Mouse (Mus musculus): ENCODE data around the gene Tmem86a.

Tmem86a gene

DNA sequence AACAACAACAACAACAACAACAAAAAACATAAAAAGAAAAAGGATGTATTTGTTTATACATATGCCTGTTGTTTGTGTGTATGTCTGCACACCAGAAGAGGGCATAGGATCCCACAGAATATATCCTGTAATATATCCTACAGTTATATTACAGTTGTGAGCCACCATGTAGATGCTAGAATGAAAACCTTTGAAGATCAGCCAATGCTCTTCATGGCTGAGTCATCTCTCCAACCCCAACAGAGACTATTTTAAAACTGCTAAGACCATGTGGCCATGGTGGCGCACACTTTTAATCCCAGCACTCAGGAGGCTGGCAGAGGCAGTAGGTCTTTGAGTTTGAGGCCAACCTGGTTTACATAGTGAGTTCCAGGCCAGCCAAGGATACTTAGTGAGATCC is 22.9 kb upstream of the Tmem86a start:
- no peak for DNase-seq (ENCODE audit: low spot score)

DNA sequence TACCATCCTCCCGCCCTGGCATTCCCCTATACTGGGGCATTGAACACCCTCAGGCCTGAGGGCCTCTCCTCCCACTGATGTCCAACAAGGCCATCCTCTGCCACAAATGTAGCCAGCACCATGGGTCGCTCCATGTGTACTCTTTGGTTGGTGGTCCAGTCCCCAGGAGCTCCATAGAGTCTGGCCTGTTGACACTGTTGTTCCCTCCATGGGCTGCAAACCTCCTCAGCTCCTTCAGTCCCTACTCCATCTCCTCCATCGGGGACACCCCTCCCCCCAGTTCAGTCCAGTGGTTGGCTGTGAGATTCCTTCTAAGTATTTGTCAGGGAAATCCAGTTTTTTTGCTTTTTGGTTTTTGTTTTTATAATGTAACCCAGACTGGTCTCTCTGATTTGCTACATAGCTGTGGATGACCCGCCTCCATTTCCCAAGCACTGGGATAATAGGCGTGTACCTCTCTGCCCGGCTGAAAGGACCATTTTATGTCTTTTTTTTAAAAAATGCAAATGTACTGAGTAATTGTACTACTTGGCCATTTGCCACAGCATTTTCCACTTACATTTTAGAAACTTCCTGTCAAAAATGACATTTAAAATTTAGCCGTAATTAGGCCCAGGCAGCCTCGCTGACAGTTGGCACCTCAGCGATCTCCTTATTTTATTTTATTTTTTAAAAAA is 19.7 kb upstream of the Tmem86a start:
- no peak for DNase-seq (ENCODE audit: low spot score)

DNA sequence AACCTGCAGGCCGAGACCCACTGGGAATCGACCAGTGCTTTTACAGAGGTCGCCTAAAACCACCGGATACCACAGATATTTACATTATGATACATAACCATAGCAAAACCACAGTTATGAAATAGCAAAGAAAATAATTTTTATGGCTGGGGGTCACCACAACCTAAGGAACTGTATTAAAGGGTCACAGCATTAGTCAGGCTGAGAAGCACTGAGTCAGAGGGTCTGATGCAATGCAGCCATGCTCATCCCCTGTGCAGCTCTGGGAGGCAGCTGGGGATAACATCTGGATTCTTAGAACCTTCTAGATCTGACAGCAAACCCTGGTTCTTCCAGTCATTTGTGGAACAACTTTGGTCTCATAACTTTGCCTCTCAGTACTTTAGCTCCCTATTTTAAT is 19.0 kb upstream of the Tmem86a start:
- DNase-seq (ENCODE audit: low spot score), result no peak

DNA sequence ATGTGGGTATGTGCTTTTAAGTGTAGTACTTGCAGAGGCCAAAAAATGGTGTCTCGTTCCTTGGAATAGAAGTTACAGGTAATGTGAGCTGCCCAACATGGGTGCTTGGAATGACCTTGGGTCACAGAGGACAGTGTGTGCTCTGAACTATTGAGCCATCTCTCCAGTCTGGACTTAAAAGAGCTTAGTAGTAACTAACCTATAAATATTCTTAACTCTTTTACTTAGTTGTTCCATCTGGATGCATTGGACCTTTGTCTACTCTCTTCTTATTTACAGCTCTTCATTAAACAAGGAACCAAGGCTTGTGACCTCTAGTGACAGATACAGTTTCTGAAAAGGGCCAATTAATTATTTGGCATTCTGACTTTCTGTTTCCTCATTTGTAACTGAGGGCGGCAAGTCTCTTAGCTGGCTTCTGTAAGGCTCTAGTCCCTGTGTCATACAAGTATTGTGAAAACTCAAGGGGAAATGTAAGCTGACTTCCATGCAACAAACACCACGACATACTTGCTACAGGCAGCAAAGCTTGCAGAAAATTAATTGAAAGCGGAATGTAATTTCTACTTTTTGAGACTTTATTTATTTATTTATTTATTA is 15.5 kb upstream of the Tmem86a start:
- no peak for DNase-seq (ENCODE audit: low spot score)

DNA sequence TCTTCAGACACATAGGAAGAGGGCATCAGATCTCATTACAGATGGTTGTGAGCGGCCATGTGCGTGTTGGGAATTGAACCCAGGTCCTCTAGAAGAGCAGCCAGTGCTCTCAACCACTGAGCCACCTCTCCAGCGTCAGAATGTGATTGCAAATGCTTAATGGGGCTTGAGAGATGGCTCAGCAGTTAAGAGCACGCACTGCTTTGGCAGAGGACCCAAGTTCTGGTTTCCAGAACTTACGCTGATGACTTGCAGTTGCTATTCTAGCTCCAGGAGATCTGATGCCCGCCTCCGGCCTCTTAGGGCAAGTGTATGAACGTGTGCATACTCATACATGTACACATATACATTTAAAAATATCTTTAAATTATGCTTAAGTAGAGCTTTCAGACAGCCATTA is 15.0 kb upstream of the Tmem86a start:
- DNase-seq (ENCODE audit: low spot score), result no peak

DNA sequence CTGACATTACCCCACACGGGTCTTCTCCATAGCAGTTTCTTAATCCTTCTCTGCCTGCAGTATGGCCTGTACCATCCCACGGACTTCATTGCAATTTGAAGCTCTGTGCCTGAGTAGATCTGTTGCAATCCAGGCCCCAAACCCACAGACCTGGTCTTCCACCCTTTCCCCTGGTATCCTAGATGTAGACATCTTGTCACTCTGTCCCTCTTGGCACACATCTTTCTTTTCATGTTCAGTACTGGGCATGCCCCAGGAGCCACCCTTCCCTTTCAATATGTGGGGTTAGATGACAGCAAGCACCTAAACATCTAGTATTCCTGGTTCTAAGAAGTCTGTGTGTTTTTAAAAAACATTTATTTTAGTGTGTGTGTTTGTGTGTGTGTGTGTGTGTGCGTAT is 8.7 kb upstream of the Tmem86a start:
- DNase-seq (ENCODE audit: low spot score), result no peak

DNA sequence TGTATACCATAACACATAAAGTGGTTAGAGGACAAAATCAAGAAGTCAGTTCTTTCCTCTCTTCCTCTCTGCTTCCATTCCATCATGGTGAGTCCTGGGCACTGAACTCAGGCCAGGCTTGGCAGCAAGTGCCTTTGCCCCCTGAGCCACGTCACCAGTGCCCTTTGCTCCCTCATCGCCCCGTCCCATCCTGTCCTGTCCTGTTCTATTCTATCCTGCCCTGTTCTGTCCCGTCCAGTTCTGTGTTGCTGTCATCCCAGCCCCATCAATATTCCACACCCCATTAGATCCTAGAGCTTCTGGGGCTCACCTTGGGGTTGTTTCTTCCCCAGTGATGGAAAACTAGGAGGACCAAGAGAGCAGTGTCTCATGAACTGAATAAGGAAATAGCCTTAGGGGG is 8.3 kb upstream of the Tmem86a start:
- no peak for DNase-seq (ENCODE audit: low spot score)

DNA sequence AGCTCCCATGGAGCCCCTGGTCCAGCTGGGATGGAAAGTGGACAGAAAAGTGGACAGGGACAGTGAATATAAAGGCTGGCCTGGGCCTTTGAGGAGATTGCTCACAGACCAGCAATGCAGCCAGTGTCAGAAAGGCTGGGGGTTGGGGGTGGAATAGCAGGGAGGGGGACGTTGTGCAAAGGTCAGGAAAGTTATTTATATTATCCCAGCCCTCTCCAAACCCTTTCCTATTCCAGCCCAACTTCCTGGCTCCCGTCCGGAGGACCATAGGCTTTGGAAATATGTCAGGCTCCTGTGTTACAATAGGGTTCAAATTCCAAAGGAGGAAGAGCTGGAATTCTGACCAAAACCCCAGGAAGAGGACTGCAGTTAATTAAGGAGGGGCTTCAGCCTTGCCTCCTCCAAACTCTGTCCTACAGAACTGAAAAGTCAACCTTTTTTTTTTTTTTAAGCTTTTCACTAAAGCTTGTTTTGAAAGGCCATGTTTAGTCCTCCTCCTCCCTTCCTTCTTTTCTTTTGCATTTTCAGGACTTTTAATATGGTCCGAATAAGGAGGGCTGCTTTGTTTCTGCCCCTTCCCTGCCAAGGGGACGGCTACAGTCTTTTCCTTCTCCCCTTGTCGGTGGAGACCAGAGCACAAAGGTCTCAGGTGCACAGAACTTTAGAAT is 7.4 kb upstream of the Tmem86a start:
- DNase-seq (ENCODE audit: low spot score), result no peak

DNA sequence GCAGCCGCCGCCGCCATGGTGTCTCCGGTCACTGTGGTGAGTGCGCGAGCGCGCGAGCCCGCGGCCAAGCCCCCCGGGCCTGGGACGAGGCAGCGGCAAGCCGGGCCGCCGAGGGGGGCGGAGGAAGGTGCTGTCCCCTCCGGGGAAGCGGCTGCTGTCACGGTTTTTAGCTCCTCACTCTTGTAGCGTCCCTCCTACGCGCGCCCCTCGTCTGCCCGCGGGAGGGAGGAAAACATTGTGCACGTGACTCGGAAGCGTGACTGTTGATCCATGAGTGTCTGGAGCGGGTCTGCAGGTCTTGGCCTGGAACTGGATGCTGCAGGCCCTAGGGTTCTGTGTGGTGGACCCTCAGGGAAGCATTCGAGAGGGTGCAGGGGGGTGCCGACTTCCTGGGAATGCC is 365 bp downstream of the Tmem86a start:
- DNase-seq (ENCODE audit: low spot score), result peak; percentile 70

DNA sequence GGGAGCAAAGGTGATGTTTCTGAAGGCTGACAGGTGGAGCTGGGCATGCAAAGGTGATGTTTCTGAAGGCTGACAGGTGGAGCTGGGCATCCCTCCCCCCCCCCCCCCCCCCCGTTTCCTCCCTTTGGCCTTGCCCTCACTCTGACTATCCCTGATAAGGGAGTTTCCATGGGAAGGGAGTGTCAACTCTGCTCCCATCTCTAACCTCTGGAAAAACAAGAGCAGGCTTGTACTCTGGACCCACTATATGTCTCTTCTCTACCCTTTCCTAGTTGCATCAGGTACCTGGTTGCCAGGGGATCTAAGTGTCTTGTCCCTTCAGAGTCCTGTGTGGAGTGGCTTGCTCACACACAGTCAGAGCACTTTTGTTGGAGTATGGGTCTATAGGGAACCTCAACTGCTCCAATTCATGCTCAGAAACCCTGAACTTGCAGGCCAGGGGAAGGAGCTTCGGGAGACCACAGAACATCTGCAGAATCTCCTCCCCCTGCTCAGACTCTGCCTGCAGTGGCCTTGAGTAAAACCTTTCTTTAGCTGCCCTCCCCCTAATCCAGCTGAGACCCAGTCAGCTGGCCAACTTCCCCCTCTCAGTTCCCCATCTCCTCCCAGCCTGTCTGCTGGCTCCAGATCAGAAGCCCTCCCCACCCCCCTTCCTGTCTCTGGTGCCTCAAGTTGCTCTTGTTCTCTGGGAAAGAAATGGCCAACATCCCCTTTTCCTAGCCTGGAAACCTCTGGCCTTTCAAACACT is 1.2 kb downstream of the Tmem86a start:
- DNase-seq (ENCODE audit: low spot score), result no peak

DNA sequence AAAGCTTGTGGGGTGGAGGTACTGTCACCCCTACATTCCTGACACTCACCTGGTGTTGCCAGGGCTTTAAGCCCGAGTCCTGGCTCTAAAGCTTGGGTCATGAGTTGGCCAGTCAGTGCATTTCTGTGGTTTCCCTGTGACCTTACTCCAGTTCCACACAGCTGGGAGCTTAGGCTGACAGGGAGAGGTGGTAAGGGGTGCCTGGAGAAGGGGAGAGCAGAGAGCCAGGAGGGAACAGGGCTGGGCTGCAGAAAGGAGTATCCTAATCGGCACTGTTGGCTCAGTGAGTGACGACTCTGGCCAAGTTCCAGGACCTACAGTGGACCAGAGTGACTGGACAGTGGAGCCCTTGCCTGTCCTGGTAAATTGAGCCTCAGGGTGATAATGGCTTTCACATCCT is 1.9 kb downstream of the Tmem86a start:
- no peak for DNase-seq (ENCODE audit: low spot score)

DNA sequence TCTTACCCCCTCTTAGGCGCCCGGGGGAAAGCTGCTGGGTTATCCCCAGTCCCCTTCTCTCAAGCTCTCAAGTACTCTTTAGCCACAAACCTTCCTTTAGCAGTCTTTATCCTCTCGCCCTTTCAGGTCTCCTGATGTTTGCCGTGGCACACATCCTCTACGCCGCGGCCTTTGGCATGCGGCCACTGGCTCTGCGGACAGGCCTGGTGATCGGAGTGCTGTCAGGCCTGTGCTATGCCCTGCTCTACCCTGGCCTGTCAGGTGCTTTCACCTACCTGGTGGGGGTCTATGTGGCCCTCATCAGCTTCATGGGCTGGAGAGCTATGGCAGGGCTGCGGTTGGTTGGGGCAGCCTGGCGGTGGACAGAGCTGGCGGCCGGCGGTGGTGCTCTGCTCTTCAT is 2.9 kb downstream of the Tmem86a start:
- no peak for DNase-seq (ENCODE audit: low spot score)

DNA sequence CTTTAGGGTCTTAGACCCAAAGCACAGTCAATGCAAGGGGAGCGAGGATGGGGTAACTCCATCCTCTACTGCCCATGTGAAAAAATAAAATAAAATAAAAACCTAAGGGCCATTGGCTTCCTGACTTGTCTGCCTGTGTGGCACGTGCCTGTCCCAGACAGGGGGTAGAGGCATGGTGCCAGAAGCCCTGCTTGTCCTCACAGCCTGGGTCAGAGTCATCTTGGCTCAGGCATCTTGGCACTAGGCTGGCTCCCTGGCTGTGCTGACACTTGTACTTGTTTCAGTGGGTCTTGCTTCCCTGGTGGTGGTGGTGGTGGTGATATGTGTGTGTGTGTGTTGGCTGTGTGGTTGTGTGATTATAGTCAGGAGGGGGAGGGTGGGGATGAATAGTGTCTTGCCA is 4.3 kb downstream of the Tmem86a start:
- DNase-seq (ENCODE audit: low spot score), result no peak

DNA sequence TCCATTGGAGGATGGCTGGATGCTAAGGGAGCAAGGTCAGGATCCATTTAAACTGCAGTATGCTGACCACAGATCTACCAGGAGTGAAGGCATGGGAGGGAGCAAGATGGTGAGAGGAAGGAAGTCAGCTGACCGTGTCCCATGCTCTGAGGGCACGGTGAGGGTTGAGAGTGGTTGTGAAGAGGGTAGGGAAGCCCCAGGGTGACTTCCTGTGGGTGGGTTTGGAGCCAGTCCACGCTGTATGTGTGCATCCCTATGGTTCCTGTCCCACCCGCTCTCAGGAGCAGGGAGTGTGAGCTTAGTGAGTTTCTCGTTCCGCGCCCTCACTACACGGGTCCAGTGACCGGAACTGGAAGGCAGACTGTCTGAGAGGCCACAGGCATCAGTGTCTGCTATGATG is 5.3 kb downstream of the Tmem86a start:
- DNase-seq (ENCODE audit: low spot score), result no peak

DNA sequence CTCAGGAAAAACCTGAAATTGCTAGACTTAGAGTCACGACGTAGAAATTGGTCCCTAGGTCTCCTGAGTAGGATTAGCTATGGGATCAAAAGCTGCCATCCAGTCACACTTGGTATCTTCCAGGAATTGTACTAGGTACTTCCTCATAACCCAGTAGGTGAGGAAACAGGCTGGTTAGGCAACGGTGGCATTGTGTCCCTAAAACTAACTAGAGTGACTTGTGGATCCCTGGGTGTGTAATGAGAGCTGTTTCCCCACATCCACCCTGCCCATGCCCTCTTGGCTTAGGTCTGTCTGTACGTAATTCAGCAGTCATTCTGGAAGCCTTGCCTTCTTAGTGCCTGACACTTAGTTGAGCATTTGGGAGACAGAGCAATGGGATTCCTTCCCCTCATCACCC is 5.9 kb downstream of the Tmem86a start:
- DNase-seq (ENCODE audit: low spot score), result no peak

DNA sequence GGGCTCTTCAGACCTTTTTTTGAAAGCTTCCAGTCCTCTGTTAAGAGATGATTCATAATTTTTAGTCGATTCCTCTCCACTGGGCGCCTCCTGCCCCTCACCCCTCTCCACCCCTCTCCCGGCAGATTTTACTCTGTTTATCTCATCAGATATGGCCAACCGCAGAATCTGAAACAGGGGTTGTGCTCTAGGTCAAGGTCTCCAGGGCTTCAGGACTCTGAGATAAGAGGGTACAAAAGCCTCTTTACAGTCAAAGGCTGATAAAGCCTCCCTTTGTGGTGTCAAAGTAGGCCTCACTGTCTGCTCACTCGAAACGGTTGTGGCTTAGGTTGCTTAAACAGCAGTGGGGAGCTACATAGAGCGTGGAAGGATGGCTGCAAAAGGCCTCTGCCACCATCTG is 8.9 kb downstream of the Tmem86a start:
- no peak for DNase-seq (ENCODE audit: low spot score)

DNA sequence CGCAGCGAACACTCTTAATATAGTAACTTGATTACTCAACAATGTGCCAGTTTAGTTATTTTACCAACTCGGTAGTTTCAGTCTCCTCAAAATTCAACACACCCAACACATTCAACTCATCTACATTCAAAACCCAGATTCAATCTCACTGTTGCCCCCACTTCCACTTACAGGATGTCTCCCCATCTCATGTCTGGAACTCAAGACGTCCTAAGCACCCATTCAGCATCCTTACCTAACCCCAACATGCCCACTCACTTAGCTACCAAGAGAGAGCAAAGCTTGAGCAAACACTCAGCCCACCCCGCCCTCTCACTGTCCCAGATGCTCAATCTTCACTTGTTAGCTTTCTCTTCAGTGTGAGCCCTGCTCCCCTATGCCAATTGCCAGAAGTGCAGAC is 11.2 kb downstream of the Tmem86a start:
- DNase-seq (ENCODE audit: low spot score), result no peak

DNA sequence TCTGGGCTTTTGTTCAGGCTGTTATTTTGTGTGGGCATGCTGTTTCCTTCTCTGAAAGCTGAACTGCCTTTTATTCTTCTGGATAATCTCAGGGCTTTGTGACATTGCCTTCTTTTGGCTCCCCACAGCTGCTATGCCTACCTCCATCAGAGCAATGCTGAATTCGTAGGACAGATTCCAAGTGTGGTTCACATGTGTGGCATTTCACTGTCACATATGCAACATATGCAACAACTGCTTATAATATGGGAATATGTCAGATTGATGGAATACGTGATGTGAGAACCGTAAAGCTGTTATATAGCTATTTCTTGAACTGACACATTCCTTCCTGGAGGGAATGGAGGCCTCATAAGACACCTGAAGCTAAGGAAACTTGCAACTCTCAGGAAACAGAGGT is 16.5 kb downstream of the Tmem86a start:
- DNase-seq (ENCODE audit: low spot score), result no peak

DNA sequence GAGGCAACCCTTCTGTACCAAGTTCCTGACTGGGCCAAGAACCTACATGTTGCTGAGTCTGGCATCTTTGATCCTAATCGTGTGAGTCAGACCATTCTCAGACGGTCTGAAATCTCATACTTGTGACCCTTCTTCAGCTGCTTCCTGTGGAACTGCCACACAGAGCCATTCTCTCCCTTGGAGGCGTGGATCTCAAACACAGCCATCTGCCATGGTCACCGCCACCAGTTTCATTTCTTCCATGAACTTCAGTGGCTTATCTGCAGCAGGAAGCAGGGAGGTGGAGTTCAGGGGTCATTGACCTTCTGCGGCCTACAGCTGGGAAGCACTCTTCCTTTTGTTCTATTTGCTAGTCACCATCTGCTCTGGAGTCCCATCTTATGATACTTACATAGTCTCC is 17.5 kb downstream of the Tmem86a start:
- DNase-seq (ENCODE audit: low spot score), result peak; percentile 42

DNA sequence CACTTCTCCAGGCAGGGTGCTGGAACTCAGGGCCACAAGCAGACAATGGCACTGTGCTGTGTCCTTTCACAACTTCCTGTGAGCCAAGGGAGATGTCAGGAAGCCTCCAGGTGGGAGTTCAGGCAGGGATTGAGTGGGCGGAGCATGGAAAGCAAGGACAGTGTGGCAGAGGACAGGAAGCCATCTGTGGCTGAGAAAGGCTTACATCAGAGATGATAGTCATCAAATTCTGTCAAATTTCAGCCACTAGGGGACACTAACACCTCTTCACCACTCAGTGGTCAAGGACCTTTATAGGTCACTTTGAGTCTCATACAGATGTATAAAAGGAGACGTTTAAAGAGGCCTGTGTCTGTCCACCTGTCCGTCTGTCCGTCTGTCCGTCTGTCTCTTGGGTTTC is 22.1 kb downstream of the Tmem86a start:
- DNase-seq (ENCODE audit: low spot score), result peak; percentile 12

DNA sequence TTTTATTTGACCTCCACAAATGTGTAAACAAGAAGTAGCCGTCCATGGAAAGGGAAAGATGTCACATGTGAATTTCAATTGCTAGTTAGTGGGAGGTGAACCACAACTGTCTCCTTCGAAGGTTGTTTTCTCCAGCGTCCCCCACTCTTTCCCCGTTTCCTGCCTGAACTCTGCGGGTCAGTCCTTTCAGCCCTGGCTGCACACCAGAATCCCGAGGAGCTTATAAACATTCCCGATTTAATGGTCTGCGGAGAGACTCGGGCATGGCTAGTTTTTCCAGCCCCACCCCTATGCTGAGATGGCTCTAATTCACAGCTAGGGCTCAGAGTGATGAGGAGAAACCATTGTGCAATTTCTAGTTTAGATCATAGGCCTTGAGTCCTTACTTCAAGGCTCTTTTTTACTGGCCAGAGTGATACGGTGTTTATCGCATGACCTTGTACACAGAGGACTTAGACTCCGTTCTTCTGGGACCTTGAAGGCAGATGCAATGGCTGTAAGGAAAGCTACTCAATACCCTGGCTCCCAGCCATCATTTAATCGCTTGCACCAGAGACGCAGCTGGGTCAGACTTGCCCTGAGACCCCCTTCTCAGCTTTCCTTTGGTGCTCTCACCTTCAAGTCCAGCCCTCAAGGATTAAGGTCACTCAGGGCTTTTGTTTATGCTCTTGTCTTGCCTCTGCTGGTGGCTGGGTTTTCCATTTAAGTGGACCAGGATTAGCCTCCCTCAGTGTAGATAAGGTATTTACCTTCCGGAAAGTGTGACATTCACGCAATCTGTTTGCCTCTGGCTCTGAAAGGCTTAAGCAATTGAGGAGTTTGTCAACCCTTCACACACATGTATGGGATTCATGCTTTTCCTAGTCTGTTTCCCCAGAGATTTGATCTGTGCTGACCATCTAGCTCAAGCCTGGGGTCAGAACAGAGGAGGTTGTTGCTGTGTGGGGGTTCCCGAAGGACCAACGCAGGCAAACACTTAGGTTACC is 23.4 kb downstream of the Tmem86a start:
- DNase-seq (ENCODE audit: low spot score), result no peak

DNA sequence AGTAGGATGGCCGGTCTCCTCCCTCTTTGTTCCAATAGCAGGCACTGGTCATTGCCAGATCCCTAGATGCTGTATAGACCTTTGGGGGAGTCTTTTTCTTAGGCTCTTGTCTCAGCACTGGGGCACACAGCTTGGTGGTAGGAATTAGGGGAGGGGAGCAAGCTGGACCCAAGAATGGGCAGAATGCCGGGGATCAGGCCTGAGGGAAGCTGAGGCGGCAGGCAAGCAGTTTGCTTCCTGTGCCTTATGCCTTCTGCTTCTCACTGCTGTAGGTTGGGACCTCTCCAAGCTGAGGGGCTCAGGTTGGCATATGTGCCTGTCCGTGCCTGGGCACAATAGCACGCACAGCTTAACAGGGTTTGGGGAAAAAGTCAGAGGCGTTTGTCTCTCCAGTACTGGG is 25.8 kb downstream of the Tmem86a start:
- no peak for DNase-seq (ENCODE audit: low spot score)
